Mouse (Mus musculus) cerebellum, adult 11-12 months (tissue): ENCODE results near the gene Wdr37.

Source experiments
- DNase-seq: peaks from one replicate; pipeline ENCODE4 v3.0.0; 2022

Gene Wdr37

DNA sequence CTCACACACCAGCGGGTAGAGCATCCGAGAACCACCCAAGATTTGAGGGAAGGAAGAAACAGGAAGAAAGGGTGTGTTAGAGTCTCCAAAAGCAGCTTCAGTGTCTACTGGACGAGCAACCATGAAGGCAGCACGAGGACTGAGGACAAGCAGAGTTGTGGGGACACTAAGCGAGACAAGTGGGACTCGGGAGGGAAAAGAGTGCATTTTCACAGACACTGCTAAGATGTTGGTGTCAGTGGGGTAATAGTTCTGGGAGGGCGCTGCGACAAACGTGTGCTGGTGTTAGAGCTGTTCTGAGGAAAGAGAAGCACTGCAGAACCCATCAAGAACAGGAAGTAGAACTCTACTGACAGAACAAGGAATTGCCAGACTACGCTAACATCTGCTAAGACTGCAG, 32.6 kb downstream of the Wdr37 start:
- DNase-seq: no peak

DNA sequence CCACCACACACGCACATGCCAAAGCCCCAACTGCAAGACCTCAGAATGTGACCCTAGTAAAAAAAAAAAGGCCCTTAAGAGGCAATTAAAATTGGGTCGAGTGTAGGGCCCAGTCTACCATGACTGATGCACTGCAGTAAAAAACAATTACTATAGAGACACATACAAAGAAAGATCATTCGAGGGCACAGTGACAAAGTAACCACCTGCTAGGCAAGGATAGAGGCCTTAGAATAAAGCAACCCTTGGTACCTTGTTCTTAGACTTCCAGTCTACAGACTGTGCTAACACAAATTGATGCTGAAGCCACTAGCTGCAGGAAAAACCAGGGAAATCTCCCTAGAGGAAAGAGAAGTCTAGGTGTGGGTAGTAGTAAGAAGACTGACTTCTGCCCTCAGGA, 33.3 kb downstream of the Wdr37 start:
- no peak for DNase-seq

DNA sequence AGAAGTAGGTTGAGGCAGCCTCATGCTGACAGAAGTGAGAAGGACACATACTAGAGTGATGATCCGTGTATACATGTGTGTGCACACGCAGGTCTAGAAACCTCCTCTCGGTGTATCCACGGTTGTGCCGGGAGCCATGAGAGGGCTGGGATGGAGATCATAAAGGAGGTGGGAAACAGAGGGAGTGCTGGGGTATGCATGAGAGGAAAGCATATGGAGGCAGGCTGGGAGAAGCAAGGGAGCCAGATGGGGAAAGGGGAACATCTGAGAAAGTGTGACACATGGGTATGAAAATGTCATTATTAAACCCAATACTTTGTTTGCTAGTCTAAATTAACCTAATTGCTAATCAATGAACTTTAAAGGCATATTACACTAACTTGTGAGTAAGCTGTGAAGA, 37.1 kb downstream of the Wdr37 start:
- DNase-seq: no peak

DNA sequence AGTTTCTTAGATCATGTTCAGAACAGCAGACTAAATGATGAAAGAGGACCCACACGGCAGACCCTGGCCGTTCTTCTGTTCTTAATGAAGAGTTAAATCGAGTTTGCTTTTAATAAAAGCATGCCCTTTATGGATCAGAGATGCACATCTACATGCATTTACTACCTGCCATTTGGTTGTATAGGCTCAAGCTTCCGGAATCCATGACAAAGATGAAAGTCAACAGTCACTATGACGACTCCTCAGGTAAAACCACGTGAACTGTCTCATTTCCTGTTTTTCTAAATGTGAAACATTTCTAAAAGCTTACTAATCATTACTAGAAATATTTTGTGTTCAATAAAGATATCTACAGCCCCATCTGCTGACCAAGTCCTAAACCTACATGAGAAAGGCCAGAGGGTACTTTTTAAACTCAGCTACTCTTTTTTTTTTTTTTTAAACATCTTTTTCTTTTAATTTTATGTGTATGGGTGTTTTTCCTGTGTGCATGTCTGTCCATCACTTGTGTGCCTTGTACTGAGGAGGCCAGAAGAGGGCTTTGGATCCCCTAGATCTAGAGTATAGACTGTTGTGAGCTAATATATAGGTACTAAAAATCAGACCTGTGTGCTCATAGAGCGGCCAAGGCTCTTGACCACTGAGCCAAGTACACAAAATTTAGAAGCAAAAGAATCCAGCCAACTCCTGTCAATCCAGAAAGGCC, 40.0 kb downstream of the Wdr37 start:
- DNase-seq: no peak

DNA sequence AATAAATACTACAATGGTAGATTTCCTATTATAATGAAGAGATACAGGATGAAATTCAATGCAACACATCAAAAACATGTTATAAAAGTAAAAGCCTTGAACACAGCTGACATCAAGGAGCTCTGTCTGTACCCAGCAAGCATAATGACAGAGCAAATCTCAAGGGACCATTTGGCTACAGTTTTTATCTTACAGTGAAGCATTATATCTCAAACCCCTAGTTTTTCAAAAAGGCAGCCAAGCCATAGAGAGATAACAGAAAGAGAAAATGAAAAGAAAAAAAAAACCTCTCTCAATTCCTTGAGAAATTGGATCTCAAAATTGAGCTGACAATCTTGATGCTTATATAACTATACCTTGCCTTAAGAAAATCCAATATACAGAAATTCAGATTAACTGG, 41.0 kb downstream of the Wdr37 start:
- DNase-seq: no peak

DNA sequence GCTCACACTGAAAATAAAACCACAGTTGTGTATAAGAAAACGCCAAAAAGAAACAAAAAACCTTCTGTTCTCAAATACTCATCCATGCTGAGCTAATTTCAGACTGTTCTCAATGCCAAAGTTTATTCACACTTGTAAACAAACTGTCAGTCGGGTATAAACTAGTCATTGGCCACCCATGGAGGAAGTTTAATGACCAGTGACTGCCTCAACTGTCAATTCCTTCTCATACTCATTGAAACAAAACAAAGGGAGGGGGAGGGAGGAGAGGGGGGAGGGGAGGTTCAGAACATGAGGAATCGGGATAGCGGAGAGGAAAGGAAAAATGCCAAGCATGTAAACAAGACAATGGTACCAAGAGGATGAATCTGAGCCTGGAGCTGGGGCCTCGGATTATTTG, 41.9 kb downstream of the Wdr37 start:
- no peak for DNase-seq

DNA sequence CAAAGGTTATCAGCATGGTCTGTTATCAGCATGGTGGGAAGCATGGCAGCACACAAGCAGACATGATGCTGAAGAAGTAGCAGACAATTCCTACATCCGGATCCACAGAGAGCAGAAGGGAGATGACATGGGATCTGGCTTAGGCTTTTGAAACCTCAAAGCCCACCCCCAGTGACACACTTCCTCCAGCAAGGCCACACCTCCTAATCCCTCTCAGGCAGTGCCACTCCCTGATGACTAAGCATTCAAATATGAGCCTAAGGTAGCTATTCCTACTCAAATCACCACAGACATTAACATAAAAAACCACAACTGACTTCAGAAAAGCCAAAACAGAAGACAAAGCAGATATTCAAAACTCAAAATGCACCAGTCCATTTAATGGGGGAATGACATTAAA, 42.8 kb downstream of the Wdr37 start:
- no peak for DNase-seq

DNA sequence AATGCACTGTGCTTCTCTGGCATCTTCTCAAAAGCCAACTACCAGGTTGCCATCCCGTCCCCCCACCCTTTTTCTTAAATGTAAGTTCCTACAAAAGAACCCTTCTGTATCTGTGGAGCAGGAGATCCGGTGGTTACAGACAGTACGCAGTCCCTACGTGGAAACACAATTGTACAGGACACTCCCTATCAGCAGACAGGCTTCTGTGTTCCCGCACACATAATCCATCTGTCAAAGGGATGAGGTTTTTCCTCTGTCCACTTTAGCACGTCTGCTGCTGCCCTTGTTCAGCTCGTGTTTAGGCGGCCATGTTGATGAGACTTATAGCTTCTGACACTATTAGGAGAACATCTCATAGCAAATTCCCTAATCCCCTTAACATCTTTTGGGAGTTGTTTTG, 48.2 kb downstream of the Wdr37 start:
- DNase-seq: no peak

DNA sequence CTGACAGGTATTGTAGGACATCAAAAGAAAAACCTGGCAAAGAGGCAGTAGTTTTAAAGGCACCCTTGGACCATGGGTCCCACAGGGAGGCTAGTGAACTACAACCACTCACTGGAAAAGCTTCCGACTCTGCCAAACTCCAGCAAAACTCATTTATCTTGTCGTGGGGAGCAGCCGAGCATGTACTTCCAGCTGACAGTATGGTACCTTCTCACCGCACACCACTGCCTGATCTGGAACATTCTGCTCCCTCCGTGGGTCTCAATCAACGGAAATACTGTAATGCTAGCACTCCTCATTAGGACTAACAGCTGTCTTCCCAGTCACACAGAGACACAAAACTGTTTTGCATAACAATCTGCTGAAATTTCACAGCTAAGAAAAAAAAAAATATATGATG, 48.6 kb downstream of the Wdr37 start:
- no peak for DNase-seq

DNA sequence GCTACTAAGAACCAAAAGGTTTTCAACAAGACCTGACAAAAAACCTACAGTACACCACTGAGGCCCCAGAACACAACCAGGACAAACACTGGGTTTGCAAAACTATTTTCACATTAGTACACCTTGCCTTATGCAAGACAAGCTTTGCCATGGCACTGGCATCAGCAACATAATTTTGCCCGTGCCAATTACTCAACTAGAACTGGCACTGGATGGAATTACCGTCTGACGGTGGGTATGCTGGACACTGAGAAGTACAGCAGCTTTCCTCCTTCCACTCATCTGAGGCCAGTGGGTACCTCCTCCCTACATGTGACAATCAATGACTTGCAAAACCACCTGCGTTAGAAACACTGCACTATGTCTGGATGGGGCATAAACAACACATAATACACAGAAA, 49.5 kb downstream of the Wdr37 start:
- peak; percentile 23 for DNase-seq

DNA sequence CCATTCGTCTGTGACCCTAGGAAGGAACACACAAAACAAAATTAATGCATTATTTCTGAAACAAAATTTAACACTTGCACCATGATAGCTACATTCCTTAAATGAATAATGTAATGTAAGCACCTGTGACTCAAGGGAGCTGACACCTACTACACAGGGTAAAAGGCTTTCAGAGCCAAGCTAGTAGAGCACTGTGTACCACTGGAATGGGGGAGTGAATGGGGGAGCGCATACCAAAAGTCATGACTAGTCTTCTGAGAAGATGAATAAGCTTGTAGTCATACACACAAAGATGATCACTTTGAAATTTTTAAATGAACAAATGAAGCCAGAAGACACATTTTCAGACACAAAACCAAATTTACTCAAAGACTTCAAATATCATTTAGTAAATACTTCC, 65.8 kb downstream of the Wdr37 start:
- no peak for DNase-seq

DNA sequence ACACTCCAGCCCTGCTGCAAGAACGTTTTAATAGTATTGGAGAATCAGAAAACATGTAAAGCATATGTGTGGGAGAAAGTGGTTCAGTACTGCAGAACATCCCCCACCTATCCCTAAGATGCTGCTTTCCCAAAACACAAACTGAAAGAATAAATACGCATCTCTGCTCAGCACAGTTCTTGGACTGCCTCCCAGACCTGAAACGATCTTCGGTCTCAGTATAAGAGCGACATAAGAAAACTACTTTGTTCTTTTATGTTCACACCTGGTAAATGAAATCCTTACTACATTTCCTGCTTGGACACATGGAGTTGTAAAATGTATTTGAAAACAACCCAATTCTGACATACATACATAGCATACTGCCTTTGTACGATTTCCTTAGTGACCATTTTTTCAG, 71.1 kb downstream of the Wdr37 start:
- DNase-seq: no peak

DNA sequence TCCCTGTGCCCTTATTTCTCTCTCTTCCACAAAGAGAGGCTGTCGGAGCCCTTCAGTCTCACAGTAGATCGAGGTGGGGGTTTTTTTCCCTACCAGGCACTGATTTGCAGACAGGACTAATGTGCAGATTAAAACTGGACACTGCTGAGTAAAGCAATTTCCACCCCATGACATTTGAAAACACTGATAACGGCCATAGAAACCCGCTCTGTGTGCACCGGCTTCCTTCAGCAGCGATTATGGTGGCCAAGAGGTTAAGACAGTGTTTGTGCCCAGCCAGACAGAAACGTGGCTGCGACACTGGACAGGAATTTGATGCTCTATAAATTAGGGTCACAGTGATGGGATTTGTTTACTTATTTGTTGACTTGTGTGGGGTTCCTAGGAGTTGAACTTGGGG, 78.5 kb downstream of the Wdr37 start:
- no peak for DNase-seq

DNA sequence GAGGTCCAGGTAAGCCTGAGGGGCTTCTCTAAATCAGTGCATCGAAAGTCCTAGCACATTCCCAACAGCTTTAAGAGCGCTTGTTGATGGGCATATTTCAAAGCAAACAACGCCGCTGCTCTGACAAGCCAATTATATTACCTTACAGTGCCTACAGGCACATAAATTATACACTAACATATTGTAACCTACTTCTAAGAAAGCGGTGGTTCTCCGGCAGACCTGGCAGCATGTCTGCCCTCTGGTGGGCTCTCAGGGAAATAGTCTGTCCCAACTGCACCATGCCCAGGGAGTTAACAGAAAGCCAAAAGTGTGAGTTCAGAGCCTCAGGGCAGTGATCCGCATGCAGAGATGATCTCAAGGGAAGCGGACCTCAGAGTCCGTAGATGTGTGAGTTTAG, 86.5 kb downstream of the Wdr37 start:
- peak; percentile 40 for DNase-seq

DNA sequence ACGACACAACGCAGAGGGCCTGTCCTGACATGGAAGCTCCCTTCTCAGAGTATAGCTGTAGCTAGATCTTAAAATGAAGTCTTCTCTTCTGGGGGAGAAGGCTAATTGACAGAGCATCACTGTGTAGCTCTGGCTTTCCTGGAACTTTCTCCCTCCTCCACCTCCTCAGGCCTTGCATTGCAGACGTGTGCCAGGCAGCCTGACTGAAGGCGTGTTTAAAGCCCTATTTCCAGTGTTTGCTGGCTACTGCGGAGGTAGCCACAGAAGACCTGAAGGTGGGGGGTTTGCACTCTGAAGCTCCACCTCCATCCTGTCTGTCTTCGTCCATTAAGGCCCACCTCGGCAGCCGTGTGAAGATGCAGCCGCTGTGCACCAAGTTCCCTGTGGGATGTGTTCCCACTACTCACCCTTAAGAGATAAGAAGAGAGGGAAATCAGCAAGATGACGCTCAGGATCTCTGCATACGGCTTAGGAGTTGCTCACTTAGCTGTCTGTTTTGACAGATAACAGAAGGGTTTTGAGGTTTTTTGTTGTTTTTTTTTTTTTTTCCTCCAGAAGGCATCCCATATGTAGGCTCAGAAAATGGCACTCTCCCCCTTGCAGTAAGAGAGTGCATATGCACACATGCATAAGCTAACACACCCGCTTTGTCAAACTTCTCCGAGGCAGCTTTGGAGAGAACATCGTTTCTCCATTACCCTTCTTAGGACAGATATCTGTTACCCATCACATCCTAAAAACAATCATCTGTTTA, 87.2 kb downstream of the Wdr37 start:
- no peak for DNase-seq

DNA sequence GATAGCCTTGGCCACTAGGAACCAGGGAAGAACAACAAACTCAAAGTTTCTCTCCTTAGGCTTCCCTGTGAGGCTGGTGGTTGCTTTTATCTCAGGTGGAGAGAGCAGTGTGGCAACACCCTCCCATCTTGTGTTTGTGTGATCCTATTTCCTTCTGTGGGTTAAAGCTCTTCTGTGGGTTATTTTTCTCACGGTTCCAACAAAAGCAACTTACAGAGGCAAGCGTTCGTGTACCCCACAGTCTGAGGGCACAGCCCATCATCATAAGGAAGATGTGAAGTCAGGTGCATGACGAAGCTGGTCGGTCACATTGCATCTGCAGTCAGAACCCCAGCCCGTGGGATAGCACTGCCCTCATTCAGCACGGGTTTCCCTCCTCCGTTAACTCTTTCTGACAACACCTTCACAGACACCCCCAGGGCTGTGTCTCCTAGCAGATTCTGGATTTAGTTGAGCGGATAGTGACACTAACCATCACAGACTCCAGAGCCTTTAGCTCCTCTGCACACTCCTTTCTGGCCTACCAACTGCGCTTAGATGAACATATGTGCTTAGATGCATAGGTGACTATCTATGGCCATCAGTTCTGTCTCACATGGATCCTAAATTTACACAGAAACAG, 87.9 kb downstream of the Wdr37 start:
- no peak for DNase-seq

DNA sequence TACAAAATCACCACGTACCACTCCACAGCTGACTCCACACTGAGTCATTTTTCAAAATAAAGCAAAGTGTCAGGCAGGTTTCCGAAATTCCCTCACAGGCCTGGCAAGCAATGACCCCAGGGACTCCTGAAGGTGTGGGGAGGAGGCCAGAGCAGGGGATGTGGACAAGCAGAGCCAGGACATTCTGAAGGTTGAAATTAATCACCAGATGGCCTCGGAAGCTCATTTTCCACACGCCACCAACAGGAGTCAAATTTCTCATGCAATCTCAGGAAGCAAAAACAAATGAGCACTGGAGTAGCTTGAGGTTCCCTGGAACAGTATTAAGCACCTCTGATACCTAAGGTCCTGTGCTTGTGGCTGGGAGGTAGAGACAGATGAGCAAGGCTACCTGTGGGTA, 89.1 kb downstream of the Wdr37 start:
- peak; percentile 69 for DNase-seq

DNA sequence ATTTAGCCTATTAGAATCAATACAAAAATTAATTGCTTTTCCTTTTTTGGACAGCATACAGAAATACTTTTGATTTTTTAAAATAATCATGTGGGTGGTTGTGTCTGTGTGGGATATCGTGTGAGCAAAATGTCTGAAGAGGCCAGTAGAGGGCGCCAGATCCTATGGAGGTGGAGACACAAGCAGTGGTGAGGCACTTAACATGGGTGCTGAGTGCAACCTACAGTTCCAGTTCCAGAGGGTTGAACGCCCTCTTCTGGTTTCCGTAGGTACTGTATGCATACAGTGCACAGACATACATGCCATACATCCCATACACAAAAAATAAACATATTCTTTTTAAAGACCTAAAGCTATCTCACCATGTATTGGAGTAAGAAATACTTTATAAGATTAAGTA, 91.3 kb downstream of the Wdr37 start:
- DNase-seq: peak; percentile 10

DNA sequence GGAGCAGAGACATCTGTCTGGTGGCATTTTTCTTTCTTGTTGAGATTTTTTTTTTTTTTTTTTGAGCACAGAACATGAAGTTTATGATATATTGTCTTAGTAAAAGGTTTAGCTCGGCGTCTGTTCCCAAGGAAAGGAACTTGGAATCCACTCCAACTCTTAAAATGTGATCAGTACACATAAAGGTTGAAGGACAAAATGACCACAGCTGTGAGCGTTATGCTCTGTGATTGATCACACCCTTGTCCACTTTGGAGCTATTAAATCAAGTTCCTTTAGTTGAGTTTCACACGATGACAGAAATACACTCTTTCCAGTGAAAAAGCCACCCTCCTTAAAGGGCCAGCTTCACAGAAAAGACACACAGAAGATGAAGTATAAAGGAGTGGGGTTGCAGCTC, 101.1 kb downstream of the Wdr37 start:
- DNase-seq: no peak

DNA sequence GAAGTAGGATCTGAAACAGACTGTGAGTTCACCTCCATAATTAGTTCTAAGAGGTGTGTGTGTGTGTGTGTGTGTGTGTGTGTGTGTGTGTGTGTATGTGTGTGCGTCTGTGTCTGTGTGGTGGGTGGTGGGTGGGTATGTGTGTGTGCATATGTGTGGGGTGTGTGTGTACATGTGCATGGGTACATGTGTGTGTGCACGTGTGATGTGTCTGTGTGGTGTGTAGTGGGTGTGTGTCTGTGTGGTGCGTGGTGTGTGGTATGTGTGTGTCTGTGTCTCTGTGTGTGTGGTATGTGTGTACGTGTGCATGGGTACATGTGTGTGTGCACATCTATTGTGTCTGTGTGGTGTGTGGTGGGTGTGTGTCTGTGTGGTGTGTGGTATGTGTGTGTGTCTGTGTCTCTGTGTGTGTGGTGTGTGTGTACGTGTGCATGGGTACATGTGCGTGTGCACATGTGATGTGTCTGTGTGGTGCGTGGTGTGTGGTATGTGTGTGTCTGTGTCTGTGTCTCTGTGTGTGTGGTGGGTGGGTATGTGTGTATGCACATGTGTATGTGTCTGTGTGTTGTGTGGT, 102.0 kb downstream of the Wdr37 start:
- DNase-seq: no peak

DNA sequence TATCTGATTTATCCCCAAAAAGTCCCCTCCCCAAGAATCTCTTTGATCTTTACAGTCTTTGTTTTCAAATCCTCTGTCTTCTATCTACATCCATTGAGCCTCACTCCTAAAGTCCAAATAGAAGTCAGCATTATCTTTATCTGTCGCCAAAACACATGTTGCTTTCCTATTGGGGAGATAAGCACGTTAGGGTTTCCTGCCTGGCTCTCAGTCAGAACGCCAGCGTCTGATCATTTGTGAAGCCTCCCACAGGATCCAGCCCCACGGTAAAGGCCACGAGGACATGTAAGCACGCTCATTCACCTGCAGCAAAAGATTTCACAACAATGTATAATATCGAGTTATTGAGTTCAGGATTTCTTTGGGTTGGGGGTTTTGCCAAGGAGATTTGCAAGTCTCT, 110.8 kb downstream of the Wdr37 start:
- DNase-seq: no peak
